Mouse (Mus musculus) neutrophil, adult 5-6 weeks (primary cell): ENCODE measurements at regions not wholly inside any gene's neighbourhood (a gene's known extent, or its start where the extent isn't known, plus 50 kb on each side); places are given as distances from the start of the nearest gene placed in this dataset.

Experiments
- ATAC-seq: fragments of 151-379, 151-347 bp; 2 replicates; pipeline ENCODE4 v1.8.0; 2017; ENCODE audit warnings: mild to moderate bottlenecking, moderate TSS enrichment; ENCODE audit not compliant: insufficient number of reproducible peaks, poor library complexity, low FRiP score, severe bottlenecking; ENCODE audit errors: extremely low read depth

GRCm38 (mm10) chr2:117780287-117780686, 331.4 kb upstream of the Thbs1 start:
- no peak for ATAC-seq

- ATAC-seq: no peak
Measured at GRCm38 (mm10) chr2:117780816-117781215, 330.9 kb upstream of the Thbs1 start.

GRCm38 (mm10) chr2:117787321-117787720, 324.4 kb upstream of the Thbs1 start:
- ATAC-seq: no peak

- no peak for ATAC-seq
Measured at GRCm38 (mm10) chr2:117794285-117794684, 317.4 kb upstream of the Thbs1 start.

- no peak for ATAC-seq
Measured at GRCm38 (mm10) chr2:117801946-117802600, 309.6 kb upstream of the Thbs1 start.

GRCm38 (mm10) chr2:117802686-117803085, 309.0 kb upstream of the Thbs1 start:
- no peak for ATAC-seq

GRCm38 (mm10) chr2:117804686-117805085, 307.0 kb upstream of the Thbs1 start:
- ATAC-seq: no peak

GRCm38 (mm10) chr2:117807121-117807520, 304.6 kb upstream of the Thbs1 start:
- no peak for ATAC-seq

GRCm38 (mm10) chr2:117811506-117811905, 300.2 kb upstream of the Thbs1 start:
- no peak for ATAC-seq

- no peak for ATAC-seq
Measured at GRCm38 (mm10) chr2:117811931-117812330, 299.7 kb upstream of the Thbs1 start.

- no peak for ATAC-seq
Measured at GRCm38 (mm10) chr2:117819701-117820225, 291.9 kb upstream of the Thbs1 start.

GRCm38 (mm10) chr2:117820708-117821107, 291.0 kb upstream of the Thbs1 start:
- no peak for ATAC-seq

- no peak for ATAC-seq
Measured at GRCm38 (mm10) chr2:117825088-117825487, 286.6 kb upstream of the Thbs1 start.

GRCm38 (mm10) chr2:117827278-117827677, 284.4 kb upstream of the Thbs1 start:
- ATAC-seq: no peak

- ATAC-seq: no peak
Measured at GRCm38 (mm10) chr2:117838387-117838786, 273.3 kb upstream of the Thbs1 start.

GRCm38 (mm10) chr2:117840406-117840805, 271.3 kb upstream of the Thbs1 start:
- ATAC-seq: no peak

- ATAC-seq: peak; percentile 26; the same call in 1 of the 2 replicates
Measured at GRCm38 (mm10) chr2:117842309-117842986, 269.2 kb upstream of the Thbs1 start.

- ATAC-seq: 0 out of 2 replicates have a peak, but pooled peaks have one; percentile 56
Measured at GRCm38 (mm10) chr2:117852442-117852841, 259.2 kb upstream of the Thbs1 start.

GRCm38 (mm10) chr2:117862301-117862700, 249.4 kb upstream of the Thbs1 start:
- ATAC-seq: no peak

GRCm38 (mm10) chr2:117865119-117865518, 246.6 kb upstream of the Thbs1 start:
- ATAC-seq: no peak
